In the genomic region with DNA sequence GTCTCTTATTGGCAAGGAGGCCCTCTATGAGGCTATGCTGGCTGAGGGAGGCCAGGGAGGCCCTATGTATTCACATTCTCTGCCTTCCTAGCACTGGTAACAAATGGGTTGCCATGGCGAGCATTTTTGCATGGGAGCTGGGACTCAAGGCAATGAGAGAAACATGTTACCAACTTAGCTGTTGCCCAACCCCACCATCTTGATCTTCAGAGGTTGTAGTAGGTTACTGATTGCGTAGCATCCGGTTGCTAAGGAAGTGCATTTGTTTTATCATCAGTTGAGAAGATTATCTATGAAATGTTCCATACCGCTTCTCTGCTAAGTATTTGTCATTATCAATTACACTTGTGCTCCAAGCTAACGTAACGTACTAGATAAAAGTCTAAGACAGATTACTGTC, we compare ENCODE assay signal across 28 mouse cellular contexts. TPM values are rescaled to one million over a fixed set of nuclear protein-coding genes. Genes with fewer than 3 reads are reported as not detected.
DNase-seq lines count a peak whose midpoint lies in the region; ATAC-seq and TF ChIP-seq lines count a peak whose summit lies in the region.
"Had no signal": no experiment of that assay in that cellular context is flagged by ENCODE, and none has a peak within 500 bp of the region (broad histone marks: within the 10 kb centered on the region; RNA-seq: fewer than 3 reads in every experiment).

No protein-coding gene starts in this region.

- H3K27me3 ChIP-seq in spleen, adult 2 months (ENCODE audit: control insufficient read depth, insufficient read depth, low read length), result no peaks in the 10 kb centered on the region
- H3K27me3 ChIP-seq in CH12.LX (replicated peaks), result no peaks in the 10 kb centered on the region
- H3K27me3 ChIP-seq in small intestine, adult 2 months (ENCODE audit: control insufficient read depth, insufficient read depth, low read length), result no peaks in the 10 kb centered on the region
- H3K27me3 ChIP-seq in midbrain, embryonic 14.5 days (ENCODE audit: control insufficient read depth, insufficient read depth, low read length), result no peaks in the 10 kb centered on the region
- H3K27me3 ChIP-seq: embryonic facial prominence, embryonic 15.5 days; heart, embryonic 13.5 days; hindbrain, embryonic 15.5 days; limb, embryonic 13.5 days; lung, embryonic 15.5 days; neural tube, embryonic 13.5 days had no signal

- peak overlapping the region; percentile 63 for H3K27ac ChIP-seq in spleen, adult 2 months (ENCODE audit: insufficient read depth, low read length)
- H3K27ac ChIP-seq in CH12.LX (ENCODE audit: insufficient read depth, low read depth), result no peak overlapping the region
- H3K27ac ChIP-seq in macrophage, result peak overlapping the region; percentile 22
- 0 out of 2 replicates have a peak overlapping the region, but pooled peaks have one; percentile 32 for H3K27ac ChIP-seq in small intestine, adult 2 months (ENCODE audit: insufficient read depth, low read depth, low read length)
- no peak overlapping the region for H3K27ac ChIP-seq in midbrain, embryonic 14.5 days (replicated peaks; ENCODE audit: low read depth, low read length)
- H3K27ac ChIP-seq: embryonic facial prominence, embryonic 10.5 days; embryonic facial prominence, embryonic 15.5 days; gastrocnemius, adult 2 months; heart, embryonic 13.5 days; hindbrain, embryonic 10.5 days; hindbrain, embryonic 15.5 days; limb, embryonic 13.5 days; lung, embryonic 15.5 days; midbrain, embryonic 10.5 days; neural tube, embryonic 13.5 days had no signal

- in situ Hi-C loops in CH12.LX (cut with MboI; ENCODE audit: low pct_ligation_motif_present, low pct_unique_long_range_greater_than_20kb, low sequenced_read_pairs), result no loop called here

- H3K9ac ChIP-seq in CH12.LX (ENCODE audit: insufficient read depth, low read depth), result no peak overlapping the region
- no peak overlapping the region for H3K9ac ChIP-seq in midbrain, embryonic 14.5 days (replicated peaks; ENCODE audit: low read length)
- H3K9ac ChIP-seq: embryonic facial prominence, embryonic 15.5 days; heart, embryonic 13.5 days; hindbrain, embryonic 15.5 days; limb, embryonic 13.5 days; lung, embryonic 15.5 days; neural tube, embryonic 13.5 days had no signal

- H3K36me3 ChIP-seq in spleen, adult 2 months (ENCODE audit: control insufficient read depth, insufficient read depth, low read length), result no peaks in the 10 kb centered on the region
- H3K36me3 ChIP-seq in CH12.LX (replicated peaks in 1 of 2; ENCODE audit: control insufficient read depth in 1 of 2, insufficient read depth in 1 of 2, low read length in 1 of 2), result no peaks in the 10 kb centered on the region
- H3K36me3 ChIP-seq in macrophage (ENCODE audit: inconsistent target), result no peaks in the 10 kb centered on the region
- H3K36me3 ChIP-seq in small intestine, adult 2 months (ENCODE audit: control insufficient read depth, insufficient read depth, low read length), result peaks cover 5% of the 10 kb centered on the region
- no peaks in the 10 kb centered on the region for H3K36me3 ChIP-seq in midbrain, embryonic 14.5 days (ENCODE audit: control insufficient read depth, insufficient read depth, low read length)
- H3K36me3 ChIP-seq: embryonic facial prominence, embryonic 10.5 days; embryonic facial prominence, embryonic 15.5 days; heart, embryonic 13.5 days; hindbrain, embryonic 10.5 days; hindbrain, embryonic 15.5 days; limb, embryonic 13.5 days; lung, embryonic 15.5 days; midbrain, embryonic 10.5 days; neural tube, embryonic 13.5 days had no signal

- no peak for TF ChIP-seq CTCF in spleen, adult 2 months (IDR thresholded peaks at IDR 0.05; ENCODE audit: extremely low read depth, insufficient read depth, insufficient read length, insufficient replicate concordance)
- TF ChIP-seq CTCF in CH12.LX (conservative IDR thresholded peaks at IDR 0.05 in 1 of 2, IDR thresholded peaks at IDR 0.05 in 1 of 2; ENCODE audit: low read depth in 2 of 2, low read length in 2 of 2), result no peak
- TF ChIP-seq CTCF in small intestine, adult 2 months (IDR thresholded peaks at IDR 0.05; ENCODE audit: extremely low read depth, insufficient read length, insufficient replicate concordance, low read depth, low read length), result no peak

- TF ChIP-seq RAD21 in CH12.LX (IDR thresholded peaks at IDR 0.05; ENCODE audit: low read depth, low read length), result no peak

- 90% methylated on average over 6 of the region's 6 CpGs for WGBS in spleen, adult 2 months
- WGBS in macrophage (ENCODE audit: missing documents), result 81% methylated on average over 6 of the region's 6 CpGs
- 86% methylated on average over 6 of the region's 6 CpGs for WGBS in small intestine, adult 2 months
- 89% methylated on average over 6 of the region's 6 CpGs for WGBS in midbrain, embryonic 14.5 days

- no peak for ATAC-seq in midbrain, embryonic 14.5 days (ENCODE audit: low FRiP score, low TSS enrichment)
- ATAC-seq: forebrain, embryonic 14.5 days had no signal

- H3K4me1 ChIP-seq in spleen, adult 2 months (ENCODE audit: control insufficient read depth, insufficient read depth, insufficient read length), result peaks cover 13% of the 10 kb centered on the region
- peaks cover 4 to 9% of the 10 kb centered on the region in 2 experiments; a peak in 3 of 4 replicates for H3K4me1 ChIP-seq in CH12.LX (ENCODE audit: control insufficient read depth in 1 of 2, insufficient read depth in 2 of 2)
- H3K4me1 ChIP-seq in small intestine, adult 2 months (ENCODE audit: control insufficient read depth, insufficient read depth, insufficient read length, low read length), result no peaks in the 10 kb centered on the region; the same call in 1 of the 2 replicates
- H3K4me1 ChIP-seq in midbrain, embryonic 14.5 days (ENCODE audit: control insufficient read depth, insufficient read depth, low read length), result no peaks in the 10 kb centered on the region
- H3K4me1 ChIP-seq: embryonic facial prominence, embryonic 10.5 days; embryonic facial prominence, embryonic 15.5 days; hindbrain, embryonic 10.5 days; hindbrain, embryonic 15.5 days; limb, embryonic 13.5 days; midbrain, embryonic 10.5 days; neural tube, embryonic 13.5 days had no signal

- no peak for DNase-seq in spleen, adult 2 months (ENCODE audit: low read depth in 1 of 2, low spot score in 2 of 2)
- DNase-seq in spleen, adult 18-20 months, result no peak
- no peak for DNase-seq in CH12.LX (ENCODE audit: extremely low read depth)
- no peak for DNase-seq in gastrocnemius, postnatal 25 days
- no peak for DNase-seq in thymus, adult 18-20 months
- DNase-seq in midbrain, embryonic 14.5 days, result no peak
- DNase-seq: adrenal gland, postnatal 25 days; cerebellum, adult 11-12 months; cerebellum, adult 9-11 months; gastrocnemius, adult 2 months; heart, postnatal 10 days; kidney, adult 2 months; kidney, postnatal 4 days; lung, postnatal 4 days; right cerebral cortex, postnatal 25 days had no signal

- no peaks in the 10 kb centered on the region for H3K9me3 ChIP-seq in CH12.LX (replicated peaks; ENCODE audit: low read length)
- H3K9me3 ChIP-seq in midbrain, embryonic 14.5 days (ENCODE audit: control insufficient read depth, low read length), result no peaks in the 10 kb centered on the region
- H3K9me3 ChIP-seq: embryonic facial prominence, embryonic 10.5 days; embryonic facial prominence, embryonic 15.5 days; heart, embryonic 13.5 days; hindbrain, embryonic 10.5 days; hindbrain, embryonic 15.5 days; limb, embryonic 13.5 days; lung, embryonic 15.5 days; midbrain, embryonic 10.5 days; neural tube, embryonic 13.5 days had no signal

- H3K4me2 ChIP-seq in CH12.LX (ENCODE audit: insufficient read depth, low read depth, poor library complexity, severe bottlenecking), result peak overlapping the region; percentile 38; the same call in 1 of the 2 replicates
- H3K4me2 ChIP-seq in midbrain, embryonic 14.5 days (ENCODE audit: low read length), result no peak overlapping the region
- H3K4me2 ChIP-seq: embryonic facial prominence, embryonic 15.5 days; heart, embryonic 13.5 days; hindbrain, embryonic 15.5 days; limb, embryonic 13.5 days; liver, embryonic 11.5 days; lung, embryonic 15.5 days; neural tube, embryonic 13.5 days had no signal

- no peak for TF ChIP-seq EP300 in CH12.LX (IDR thresholded peaks at IDR 0.05; ENCODE audit: low read length)

- dilution Hi-C loops in CH12.LX (cut with MboI; ENCODE audit: extremely low pct_ligation_motif_present, extremely low pct_unique_long_range_greater_than_20kb, low sequenced_read_pairs), result no loop called here

- H3K79me2 ChIP-seq in CH12.LX (replicated peaks; ENCODE audit: control insufficient read depth, extremely low read depth, insufficient read depth, poor library complexity, severe bottlenecking) (no peaks in the 10 kb centered on the region), macrophage (ENCODE audit: inconsistent target) (no peaks in the 10 kb centered on the region)

- no peak overlapping the region for H3K4me3 ChIP-seq in spleen, adult 2 months (ENCODE audit: extremely low read depth, insufficient read depth, insufficient read length)
- H3K4me3 ChIP-seq in CH12.LX (replicated peaks in 1 of 3; ENCODE audit: low read depth in 2 of 3, low read length in 2 of 3, poor library complexity in 1 of 3), result no peak overlapping the region
- H3K4me3 ChIP-seq in macrophage (ENCODE audit: inconsistent target), result no peak overlapping the region
- H3K4me3 ChIP-seq in small intestine, adult 2 months (ENCODE audit: low read depth, low read length), result no peak overlapping the region
- no peak overlapping the region for H3K4me3 ChIP-seq in midbrain, embryonic 14.5 days (replicated peaks; ENCODE audit: low read depth, low read length)
- H3K4me3 ChIP-seq: embryonic facial prominence, embryonic 10.5 days; embryonic facial prominence, embryonic 15.5 days; gastrocnemius, adult 2 months; heart, embryonic 13.5 days; hindbrain, embryonic 10.5 days; hindbrain, embryonic 15.5 days; limb, embryonic 13.5 days; lung, embryonic 15.5 days; midbrain, embryonic 10.5 days; neural tube, embryonic 13.5 days had no signal

- no peak for TF ChIP-seq POLR2A in spleen, adult 2 months (IDR thresholded peaks at IDR 0.05; ENCODE audit: low read depth, low read length)
- TF ChIP-seq POLR2A in CH12.LX (IDR thresholded peaks at IDR 0.05; ENCODE audit: low read depth, low read length), result no peak
- TF ChIP-seq POLR2A in small intestine, adult 2 months (IDR thresholded peaks at IDR 0.05; ENCODE audit: low read depth, low read length), result no peak

RNA-seq across cellular contexts. Expression of gene Itga2, which starts 44.2 kb away (rescaled TPM):
- polyA plus RNA-seq in spleen, adult 2 months (2012; rRNA removed), result 0.73 and 0.96 TPM in 2 replicates
- 0.04 TPM in 1 of 2 replicates, not detected in the other for total RNA-seq in CH12.LX (2012; rRNA removed)
- total RNA-seq in CH12.LX (2014; rRNA removed), result not detected in 2 replicates
- polyA plus RNA-seq in CH12.LX (2012; ENCODE audit: insufficient read length, low read depth), result not detected in 2 replicates
- total RNA-seq in macrophage (2018; cell fraction: chromatin; rRNA removed), result 1 to 10 TPM in 1 of 26 experiments, under 1 TPM in 6, not detected in 19; 0.11 to 1.0 (median 0.15) TPM
- under 1 TPM in 17 of 26 experiments, not detected in 9; under 0.01 to 0.41 (median 0.04) TPM for total RNA-seq in macrophage (2018; cell fraction: cytosol; rRNA removed)
- under 1 TPM in 12 of 26 experiments, not detected in 14; 0.07 to 0.83 (median 0.14) TPM for total RNA-seq in macrophage (2018; cell fraction: nucleus; rRNA removed)
- 0.02 to 0.09 TPM in 2 of 3 replicates, not detected in the other for polyA plus RNA-seq in macrophage (2018)
- polyA plus RNA-seq in small intestine, adult 2 months (2012; rRNA removed), result 0.42 and 1.2 TPM in 2 replicates
- total RNA-seq in gastrocnemius, postnatal 25 days (2021), result 1 to 10 TPM in 1 of 2 experiments, under 1 TPM in 1; 0.54 to 2.7 TPM
- 1.2 and 2.1 TPM in 2 replicates for polyA plus RNA-seq in midbrain, embryonic 14.5 days (2014; fragmentation: Nextera tagmentation; extraction: Ambion mirVana)

Comparison
In these comparisons a context has a peak if more than half of its experiments do, and no peak if none do; other contexts are left out.
1. H3K27ac ChIP-seq: peak in spleen, adult 2 months (single experiment), macrophage (single experiment) and small intestine, adult 2 months (single experiment); none in CH12.LX (single experiment) and midbrain, embryonic 14.5 days (single experiment).